Mouse (Mus musculus): ENCODE data around the gene Togaram1. TPM values are rescaled to one million over a fixed set of nuclear protein-coding genes. Genes with fewer than 3 reads are reported as not detected.

Gene Togaram1
- total RNA-seq, 2 experiments from 2014 or later = 18.3 to 19.2 TPM

GRCm38 (mm10) chr12:65036892-65037545 lies 71.4 kb downstream of the Togaram1 start:
- DNase-seq = peak; percentile 8 to 23
- intact Hi-C loops (cut with DNase I) = loop anchor here (5.0 kb wide), 2 partner anchors 35 to 70 kb away; partner anchors contain the start of genes Fkbp3, Klhl28 and Togaram1

GRCm38 (mm10) chr12:65037546-65037937 lies 71.9 kb downstream of the Togaram1 start:
- peak in 1 of 2 experiments; percentile 18 for DNase-seq
- intact Hi-C loops (cut with DNase I) = loop anchor here (5.0 kb wide), 2 partner anchors 35 to 70 kb away; partner anchors contain the start of genes Fkbp3, Klhl28 and Togaram1

GRCm38 (mm10) chr12:65048799-65049198 lies 83.2 kb downstream of the Togaram1 start:
- no peak for DNase-seq
- intact Hi-C loops (cut with DNase I) = no loop called here

- no peak for DNase-seq
- intact Hi-C loops (cut with DNase I) = loop anchor here (5.0 kb wide), 1 partner anchor 71 kb away; no protein-coding TSS in a partner anchor
These were observed 92.6 kb downstream of the Togaram1 start for GRCm38 (mm10) chr12:65058203-65058602.

- intact Hi-C loops (cut with DNase I) = no loop called here
- DNase-seq = no peak
These were observed 95.5 kb downstream of the Togaram1 start for GRCm38 (mm10) chr12:65061082-65061481.

- no peak for DNase-seq
- intact Hi-C loops (cut with DNase I) = loop anchor here (2.0 kb wide), 1 partner anchor 14 kb away; no protein-coding TSS in a partner anchor
These were observed 99.6 kb downstream of the Togaram1 start for GRCm38 (mm10) chr12:65065241-65065640.

GRCm38 (mm10) chr12:65066234-65066633 lies 100.6 kb downstream of the Togaram1 start:
- no peak for DNase-seq
- intact Hi-C loops (cut with DNase I) = no loop called here

GRCm38 (mm10) chr12:65068409-65068808 lies 102.8 kb downstream of the Togaram1 start:
- DNase-seq = peak; percentile 22 to 29
- intact Hi-C loops (cut with DNase I) = no loop called here

Other genes with a start within 250 kb of the Togaram1 start
- 1 to 10 TPM; 3.2 to 5.2 TPM for gene Gm527, start 47.9 kb upstream of the Togaram1 start, total RNA-seq (2021)
- gene Klhl28, start 270 bp upstream of the Togaram1 start, total RNA-seq (2021) = 10 to 100 TPM; 13.4 to 14.5 TPM
- gene Prpf39, start 70.5 kb downstream of the Togaram1 start, total RNA-seq (2021) = 10 to 100 TPM; 19.5 to 20.2 TPM
- 100 to 1,000 TPM; 197 to 228 TPM for gene Fkbp3, start 108.2 kb downstream of the Togaram1 start, total RNA-seq (2021)
- gene Fancm, start 109.8 kb downstream of the Togaram1 start, total RNA-seq (2021) = 1 to 10 TPM; 6.5 to 7.2 TPM
- gene Mis18bp1, start 206.8 kb downstream of the Togaram1 start, total RNA-seq (2021) = 1 to 10 TPM; 3.9 to 4.4 TPM